Mouse (Mus musculus): ENCODE results near the gene Rab13. TPM values are rescaled to one million over a fixed set of nuclear protein-coding genes. Genes with fewer than 3 reads are reported as not detected.
A peak's percentile ranks its signal among the peaks of the same experiment; 100 is the strongest.

Rab13 gene
- total RNA-seq, 2 experiments from 2014 or later: 6.0 to 7.9 TPM

- intact Hi-C loops (cut with DNase I): no loop called here
- no peak for DNase-seq (ENCODE audit: low spot score)
Measured at GRCm38 (mm10) chr3:90255194-90255565, 41.7 kb downstream of the Rab13 start.

- no peak for DNase-seq (ENCODE audit: low spot score)
- intact Hi-C loops (cut with DNase I): no loop called here
Measured at GRCm38 (mm10) chr3:90255784-90256353, 42.4 kb downstream of the Rab13 start.

DNA sequence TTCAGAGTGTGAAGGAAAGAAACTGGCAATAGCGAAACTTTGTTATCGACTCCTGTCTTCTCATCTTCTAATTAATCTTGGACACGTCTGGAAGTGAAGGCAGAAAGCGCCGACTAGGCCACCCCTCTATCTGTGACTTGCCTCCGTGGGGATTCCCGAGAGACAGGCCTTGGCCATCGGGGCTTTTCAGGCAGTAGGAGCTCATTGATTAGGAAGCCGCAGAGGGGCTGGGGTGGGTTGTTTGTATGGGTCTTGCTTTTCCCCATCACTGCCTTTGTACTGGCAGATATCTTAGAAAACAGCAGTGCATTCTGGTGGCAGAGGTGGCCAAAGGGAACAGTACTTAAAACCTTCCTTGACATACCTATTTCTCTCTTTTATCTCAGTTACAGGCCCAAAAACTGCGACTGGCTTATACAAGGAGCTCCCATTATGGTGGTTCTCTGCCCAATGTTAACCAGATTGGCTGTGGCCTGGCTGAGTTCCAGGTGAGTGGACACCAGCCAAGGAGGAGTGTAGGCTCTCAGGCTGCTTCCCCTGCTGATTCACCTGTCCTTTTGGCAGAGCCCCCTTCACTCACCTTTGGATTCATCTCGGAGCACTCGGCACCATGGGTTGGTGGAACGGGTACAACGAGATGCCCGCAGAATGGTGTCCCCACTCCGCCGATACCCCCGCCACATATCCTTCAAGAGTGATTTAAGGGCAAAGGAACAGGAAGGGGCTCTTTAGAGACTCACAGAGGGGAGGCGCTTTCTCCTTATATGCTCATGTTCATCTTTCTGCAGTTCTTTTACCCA lies 43.4 kb downstream of the Rab13 start:
- intact Hi-C loops (cut with DNase I): no loop called here

GRCm38 (mm10) chr3:90258521-90258920 lies 45.0 kb downstream of the Rab13 start:
- no peak for DNase-seq (ENCODE audit: low spot score)
- intact Hi-C loops (cut with DNase I): no loop called here

More for the DNA sequence above, 43.4 kb downstream of the Rab13 start:
- no peak for DNase-seq (ENCODE audit: low spot score)

GRCm38 (mm10) chr3:90263121-90263771 lies 49.8 kb downstream of the Rab13 start:
- no peak for DNase-seq (ENCODE audit: low spot score)
- intact Hi-C loops (cut with DNase I): loop anchor here (5.0 kb wide), 1 partner anchor 41 kb away; no protein-coding TSS in a partner anchor

- intact Hi-C loops (cut with DNase I): loop anchor here (2.0 to 5.0 kb wide), 2 partner anchors 42 to 108 kb away; no protein-coding TSS in a partner anchor
Measured at GRCm38 (mm10) chr3:90264687-90265033, 51.2 kb downstream of the Rab13 start.

GRCm38 (mm10) chr3:90265034-90265931 lies 51.8 kb downstream of the Rab13 start, which contains the start of gene Dennd4b:
Dennd4b (plus strand) TSS chr3:90265185.
- DNase-seq (ENCODE audit: low spot score): peak; percentile 89
- intact Hi-C loops (cut with DNase I): loop anchor here (2.0 kb wide), 1 partner anchor 108 kb away; no protein-coding TSS in a partner anchor

More at GRCm38 (mm10) chr3:90264687-90265033, 51.2 kb downstream of the Rab13 start:
- no peak for DNase-seq (ENCODE audit: low spot score)

DNA sequence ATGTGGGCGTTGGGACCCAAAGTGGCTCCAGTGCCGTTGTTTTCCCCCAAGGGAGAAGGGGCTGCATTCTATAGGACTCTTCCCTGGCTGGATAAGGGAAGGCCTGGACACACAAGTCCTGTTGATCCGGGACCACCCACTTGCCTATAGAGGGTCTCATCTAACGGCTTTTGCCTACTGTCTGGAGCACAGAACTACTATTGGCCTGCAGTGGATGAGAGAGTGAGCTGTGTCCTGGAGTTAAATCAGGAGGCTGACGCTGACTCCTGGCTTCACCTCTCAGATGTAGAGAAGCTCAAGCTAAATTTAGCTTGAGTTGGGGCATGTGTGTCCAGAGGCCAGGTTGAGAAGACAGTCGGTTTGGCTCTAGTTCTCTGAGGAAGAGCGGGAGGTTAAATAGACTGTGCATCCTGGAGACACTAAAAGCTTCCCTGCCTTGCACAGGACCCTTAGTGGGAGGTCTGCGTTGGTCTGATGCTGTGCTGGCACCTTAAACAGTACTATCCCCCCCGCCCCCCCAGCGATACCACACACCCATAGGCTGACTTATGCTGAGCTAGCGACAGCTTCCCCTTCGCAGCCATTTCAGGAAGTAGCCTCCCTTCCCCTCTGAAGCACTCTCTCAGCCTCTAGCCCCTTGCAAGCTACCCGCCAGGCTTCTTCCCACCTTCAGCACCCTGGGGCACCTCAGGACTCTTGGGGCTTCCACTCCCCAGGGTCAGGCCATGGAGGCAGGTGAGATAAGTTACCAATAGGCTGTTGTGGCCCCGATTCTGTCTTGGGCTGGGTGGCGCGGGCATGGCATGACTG lies 52.6 kb downstream of the Rab13 start:
- no peak for DNase-seq (ENCODE audit: low spot score)

GRCm38 (mm10) chr3:90266901-90267775 lies 53.6 kb downstream of the Rab13 start:
- intact Hi-C loops (cut with DNase I): loop anchor here (2.0 kb wide), 1 partner anchor 26 kb away; the partner anchor contains the start of gene Gatad2b
- DNase-seq (ENCODE audit: low spot score): no peak

More for the DNA sequence above, 52.6 kb downstream of the Rab13 start:
- intact Hi-C loops (cut with DNase I): loop anchor here (2.0 kb wide), 2 partner anchors 27 to 107 kb away; partner anchors contain the start of gene Gatad2b

GRCm38 (mm10) chr3:90268190-90268589 lies 54.7 kb downstream of the Rab13 start:
- intact Hi-C loops (cut with DNase I): no loop called here
- no peak for DNase-seq (ENCODE audit: low spot score)

GRCm38 (mm10) chr3:90268971-90269370 lies 55.5 kb downstream of the Rab13 start:
- intact Hi-C loops (cut with DNase I): no loop called here
- DNase-seq (ENCODE audit: low spot score): no peak

GRCm38 (mm10) chr3:90270784-90271183 lies 57.3 kb downstream of the Rab13 start:
- intact Hi-C loops (cut with DNase I): no loop called here
- no peak for DNase-seq (ENCODE audit: low spot score)

DNA sequence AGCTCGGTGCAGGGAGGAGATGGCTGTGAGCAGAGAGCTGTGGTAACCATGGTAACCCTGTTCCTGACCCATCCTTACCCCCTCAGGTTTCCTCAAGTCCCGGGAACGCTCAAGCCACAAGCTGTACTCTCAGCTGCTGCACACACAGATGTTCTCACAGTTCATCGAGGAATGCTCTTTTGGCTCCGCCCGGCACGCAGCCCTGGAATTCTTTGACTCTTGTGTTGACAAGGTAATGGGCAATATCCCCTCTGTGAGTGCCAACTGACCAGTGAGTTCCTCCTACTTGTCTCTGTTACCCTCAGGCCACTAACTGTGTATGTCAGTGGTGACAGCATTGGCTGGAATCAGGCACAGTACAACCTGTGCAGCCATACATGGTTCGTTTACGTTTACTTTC lies 58.7 kb downstream of the Rab13 start:
- intact Hi-C loops (cut with DNase I): no loop called here
- no peak for DNase-seq (ENCODE audit: low spot score)

DNA sequence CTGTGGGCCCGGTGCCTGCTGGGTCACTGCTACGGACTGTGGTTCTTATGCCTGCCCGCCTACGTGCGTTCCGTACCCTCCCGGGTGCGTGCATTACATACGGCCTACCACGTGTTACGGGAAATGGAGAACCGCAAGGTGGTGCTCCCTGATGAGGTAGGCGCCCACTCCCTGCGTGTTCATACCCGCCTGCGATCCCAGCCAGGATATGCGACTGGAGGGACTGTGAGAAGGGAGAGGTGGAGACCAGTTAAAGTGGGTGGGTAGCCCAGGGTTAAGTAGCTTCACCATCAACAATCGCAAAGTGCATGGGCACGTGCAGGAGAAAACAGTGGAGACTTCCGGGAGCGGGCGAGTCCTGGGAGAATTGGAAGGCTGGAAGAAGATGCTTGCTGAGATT lies 60.4 kb downstream of the Rab13 start:
- DNase-seq (ENCODE audit: low spot score): no peak
- intact Hi-C loops (cut with DNase I): no loop called here

DNA sequence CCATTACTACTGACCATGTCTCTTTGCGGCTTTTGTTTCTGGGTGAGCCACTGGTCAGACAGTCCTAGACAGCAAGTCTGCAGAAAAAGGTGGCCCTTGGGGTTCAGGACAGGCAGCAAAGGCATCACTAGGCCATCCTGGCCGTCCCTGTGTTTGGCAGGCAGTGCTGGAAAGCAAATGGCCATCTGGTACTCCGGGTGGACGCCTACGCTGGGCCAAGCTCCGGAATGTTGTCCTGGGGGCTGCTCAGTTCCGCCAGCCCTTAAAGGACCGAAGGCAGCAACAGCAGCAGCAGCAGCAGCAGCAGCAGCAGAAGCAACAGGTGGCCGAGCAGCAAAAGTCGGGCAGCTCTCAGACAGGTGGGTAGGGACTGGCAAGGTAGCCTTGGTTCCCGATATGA lies 61.8 kb downstream of the Rab13 start:
- DNase-seq (ENCODE audit: low spot score): no peak
- intact Hi-C loops (cut with DNase I): no loop called here
